Mouse (Mus musculus): ENCODE results near the gene Cops7a.

GRCm38 (mm10) chr6:124965747-124966146, 409 bp upstream of the Cops7a start:
- TF ChIP-seq POLR2A (IDR thresholded peaks at IDR 0.05; ENCODE audit: insufficient read depth, low read depth, low read length) = no peak
- no peak for TF ChIP-seq CTCF (IDR thresholded peaks at IDR 0.05; ENCODE audit: insufficient read depth, low read depth, low read length)

All from olfactory bulb, adult 2 months (tissue).